Mouse (Mus musculus): Measurements from ENCODE around the gene Ptpa.

DNA sequence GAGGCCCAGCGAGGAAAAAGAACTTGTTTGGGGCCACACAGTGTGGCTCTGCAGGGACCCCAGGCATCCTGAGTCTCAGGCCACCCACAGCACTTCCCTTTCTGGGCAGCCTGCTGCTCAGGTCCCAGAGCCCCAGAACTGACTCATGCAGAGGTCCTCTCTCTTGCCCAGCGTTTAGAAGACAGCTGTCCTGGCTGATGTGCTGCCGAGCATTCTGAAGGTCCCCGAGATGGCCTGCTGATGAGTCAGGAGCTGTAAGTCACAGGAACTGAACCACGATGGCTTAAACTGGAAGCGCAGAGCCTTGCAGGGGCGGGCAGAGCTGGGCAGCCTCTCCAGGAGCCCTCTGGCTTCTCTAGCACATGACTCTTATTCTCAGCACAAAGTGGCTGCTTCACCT lies 71.8 kb downstream of the Ptpa start:
- no peak for TF ChIP-seq CTCF (IDR thresholded peaks at IDR 0.05; ENCODE audit: low read depth, low read length)
- TF ChIP-seq EP300 (IDR thresholded peaks at IDR 0.05; ENCODE audit: insufficient read depth, low read depth, low read length): no peak
- TF ChIP-seq POLR2A (IDR thresholded peaks at IDR 0.05; ENCODE audit: insufficient read depth, low read length): no peak

All from ES-Bruce4 (cell line).